Mouse (Mus musculus) urinary bladder, postnatal 10 days (tissue): Measurements from ENCODE around the gene Rilp.

ENCODE experiments used
- DNase-seq: peaks from one replicate; pipeline ENCODE4 v3.0.0; 2022; ENCODE audit warnings: low spot score

Gene Rilp

GRCm38 (mm10) chr11:75558101-75558500 is 48.2 kb downstream of the Rilp start:
- DNase-seq, result no peak

GRCm38 (mm10) chr11:75559870-75560504 is 50.1 kb downstream of the Rilp start:
- DNase-seq, result no peak

DNA sequence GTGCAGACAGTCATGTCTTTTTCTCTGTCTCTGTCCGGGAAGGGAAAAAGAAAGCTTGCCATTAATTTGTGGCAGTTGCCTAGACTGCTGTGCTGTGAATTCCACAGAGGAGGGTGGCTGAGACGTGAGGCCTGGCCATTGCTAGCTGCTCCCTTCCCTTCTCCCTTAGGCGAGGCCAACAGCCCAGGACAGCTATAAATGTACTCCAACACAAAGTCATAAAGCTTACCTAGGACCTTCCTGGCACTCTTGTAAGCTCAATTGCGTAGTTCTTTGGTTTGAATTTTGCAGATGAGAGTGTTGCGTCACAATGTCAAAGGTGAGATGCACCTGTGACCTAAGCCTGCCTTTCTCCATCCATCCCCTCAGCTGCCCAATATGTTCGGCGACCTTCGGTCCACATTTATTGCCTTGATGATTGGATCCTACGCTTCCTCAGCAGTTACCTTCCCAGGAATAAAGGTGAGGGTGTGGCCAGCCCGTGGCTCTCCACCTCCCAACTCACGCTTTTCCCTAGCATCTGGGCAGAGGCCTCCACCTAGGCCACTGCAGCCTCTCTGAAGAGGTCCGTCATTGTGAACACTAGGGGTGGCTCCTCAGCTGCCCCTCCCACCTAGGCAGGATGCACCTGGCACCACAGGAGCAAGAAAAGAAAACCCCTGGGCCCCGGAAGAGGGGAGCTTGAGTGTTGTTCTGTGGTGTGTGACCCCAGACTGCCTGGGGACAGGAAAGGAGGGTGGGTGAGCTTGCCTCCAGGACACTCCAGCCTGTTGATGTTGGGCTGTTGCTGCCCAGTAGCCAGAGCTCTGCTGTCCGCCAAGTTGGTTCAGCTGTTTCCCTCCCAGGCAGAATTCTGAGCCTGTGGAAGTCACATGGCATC is 50.9 kb downstream of the Rilp start:
- DNase-seq, result no peak

DNA sequence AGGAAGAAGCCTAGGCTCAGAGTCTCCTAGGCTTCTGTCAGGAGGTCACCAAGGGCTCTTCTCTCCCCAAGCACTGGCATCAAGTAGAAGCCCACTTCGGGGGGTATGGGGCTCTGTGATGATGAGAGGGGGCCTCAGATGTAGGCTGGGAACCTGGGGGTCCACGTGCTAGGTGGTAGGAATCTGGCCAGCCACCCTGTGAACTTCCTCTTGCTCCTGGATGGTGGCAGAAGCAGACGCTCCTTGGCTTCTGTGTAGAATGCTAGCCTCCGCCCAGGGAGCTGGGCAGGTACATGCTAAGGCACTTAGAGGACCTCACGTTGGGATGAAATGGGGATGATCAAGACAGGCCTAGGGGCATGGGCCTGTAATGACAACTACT is 51.5 kb downstream of the Rilp start:
- DNase-seq, result no peak
